ENCODE assay signal across 8 mouse cellular contexts in genomic region chr2:103062865-103063264, GRCm38 (mm10). TPM values are rescaled to one million over a fixed set of nuclear protein-coding genes. Genes with fewer than 3 reads are reported as not detected.
A peak's percentile ranks its signal among the peaks of the same experiment; 100 is the strongest.
DNase-seq lines count a peak whose midpoint lies in the region; ATAC-seq and TF ChIP-seq lines count a peak whose summit lies in the region.

No protein-coding gene starts in this region.

- 38% methylated on average over 3 of the region's 3 CpGs for whole genome bisulfite sequencing in limb, embryonic 11.5 days
- 48% methylated on average over 3 of the region's 3 CpGs for WGBS in limb, embryonic 10.5 days
- WGBS in midbrain, embryonic 13.5 days, result 34% methylated on average over 3 of the region's 3 CpGs

- peak; percentile 39 to 82 (median 50) for TF ChIP-seq CTCF in MEL (IDR thresholded peaks at IDR 0.05 in 2 of 3, conservative IDR thresholded peaks at IDR 0.05 in 1 of 3; ENCODE audit: control insufficient read depth in 1 of 3, insufficient read depth in 1 of 3, low read depth in 2 of 3, low read length in 3 of 3, poor library complexity in 1 of 3, severe bottlenecking in 1 of 3)

- peaks cover 39% of the 10 kb centered on the region for H3K79me2 ChIP-seq in MEL (ENCODE audit: control insufficient read depth, insufficient read depth, low read length, poor library complexity)

- H3K36me3 ChIP-seq in limb, embryonic 11.5 days (ENCODE audit: control insufficient read depth, insufficient read depth, low read length), result no peaks in the 10 kb centered on the region
- H3K36me3 ChIP-seq in limb, embryonic 10.5 days, result no peaks in the 10 kb centered on the region
- peaks cover 0 to 14% of the 10 kb centered on the region in 2 experiments; a peak in 2 of 4 replicates for H3K36me3 ChIP-seq in MEL (ENCODE audit: control insufficient read depth in 1 of 2, insufficient read depth in 2 of 2, low read length in 2 of 2)
- no peaks in the 10 kb centered on the region for H3K36me3 ChIP-seq in midbrain, embryonic 13.5 days

- ATAC-seq in limb, embryonic 11.5 days (ENCODE audit: insufficient number of reproducible peaks, low FRiP score, low TSS enrichment, low read depth), result no peak
- ATAC-seq in midbrain, embryonic 13.5 days, result peak; percentile 75; the same call in 1 of the 2 replicates

- no peak for TF ChIP-seq EP300 in MEL (IDR thresholded peaks at IDR 0.05; ENCODE audit: low read depth in 1 of 2, low read length in 2 of 2)

- no peak for TF ChIP-seq POLR2A in MEL (IDR thresholded peaks at IDR 0.05; ENCODE audit: control insufficient read depth in 1 of 2, insufficient read depth in 1 of 2, low read depth in 1 of 2, low read length in 2 of 2, poor library complexity in 1 of 2)

- H3K4me1 ChIP-seq in limb, embryonic 11.5 days (ENCODE audit: control insufficient read depth, insufficient read depth, low read length), result no peaks in the 10 kb centered on the region
- peaks cover 11% of the 10 kb centered on the region for H3K4me1 ChIP-seq in limb, embryonic 10.5 days
- H3K4me1 ChIP-seq in MEL (ENCODE audit: control insufficient read depth in 1 of 2, insufficient read depth in 2 of 2, low read length in 2 of 2), result peaks cover 0 to 5% of the 10 kb centered on the region in 2 experiments; a peak in 2 of 4 replicates
- peaks cover 12% of the 10 kb centered on the region for H3K4me1 ChIP-seq in midbrain, embryonic 13.5 days (replicated peaks)

- H3K4me2 ChIP-seq in limb, embryonic 11.5 days (ENCODE audit: low read depth, severe bottlenecking), result no peak overlapping the region
- no peak overlapping the region for H3K4me2 ChIP-seq in midbrain, embryonic 13.5 days (replicated peaks)

- no peaks in the 10 kb centered on the region for H3K27me3 ChIP-seq in limb, embryonic 11.5 days (ENCODE audit: control insufficient read depth, insufficient read depth, low read length)
- no peaks in the 10 kb centered on the region for H3K27me3 ChIP-seq in limb, embryonic 10.5 days (ENCODE audit: low read depth, poor library complexity, severe bottlenecking)
- H3K27me3 ChIP-seq in MEL (ENCODE audit: control insufficient read depth in 1 of 2, insufficient read depth in 2 of 2, low read length in 2 of 2), result no peaks in the 10 kb centered on the region
- no peaks in the 10 kb centered on the region for H3K27me3 ChIP-seq in midbrain, embryonic 13.5 days

- DNase-seq in limb, embryonic 11.5 days (ENCODE audit: low spot score), result peak; percentile 60
- no peak for DNase-seq in limb, embryonic 10.5 days (ENCODE audit: low spot score)
- peak; percentile 76 for DNase-seq in MEL (ENCODE audit: low read depth, low spot score)
- peak; percentile 45 for DNase-seq in c-Kit-positive CD71-positive TER-119-positive erythroid progenitor cells, embryonic 14.5 days (ENCODE audit: low spot score)
- peak; percentile 53 for DNase-seq in forelimb bud, embryonic 11.5 days (ENCODE audit: low read depth, low spot score)
- DNase-seq in kidney, postnatal 10 days, result peak; percentile 66
- no peak for DNase-seq in right cerebral cortex, postnatal 14 days

- H3K9ac ChIP-seq in limb, embryonic 11.5 days (ENCODE audit: low read length), result no peak overlapping the region
- H3K9ac ChIP-seq in MEL (ENCODE audit: control insufficient read depth, low read depth, low read length, poor library complexity, severe bottlenecking), result no peak overlapping the region
- 0 out of 2 replicates have a peak overlapping the region, but pooled peaks have one; percentile 14 for H3K9ac ChIP-seq in midbrain, embryonic 13.5 days (replicated peaks)

- H3K9me3 ChIP-seq in limb, embryonic 11.5 days (ENCODE audit: control insufficient read depth, low read length), result no peaks in the 10 kb centered on the region
- H3K9me3 ChIP-seq in limb, embryonic 10.5 days (replicated peaks), result no peaks in the 10 kb centered on the region
- no peaks in the 10 kb centered on the region for H3K9me3 ChIP-seq in MEL (replicated peaks; ENCODE audit: insufficient read depth, low read length)
- no peaks in the 10 kb centered on the region for H3K9me3 ChIP-seq in midbrain, embryonic 13.5 days

- no peak overlapping the region for H3K4me3 ChIP-seq in limb, embryonic 11.5 days (ENCODE audit: low read depth, low read length)
- no peak overlapping the region for H3K4me3 ChIP-seq in limb, embryonic 10.5 days
- no peak overlapping the region for H3K4me3 ChIP-seq in MEL (ENCODE audit: control insufficient read depth in 1 of 2, insufficient read depth in 1 of 2, low read depth in 2 of 2, low read length in 2 of 2)
- H3K4me3 ChIP-seq in midbrain, embryonic 13.5 days (replicated peaks), result no peak overlapping the region

- H3K27ac ChIP-seq in limb, embryonic 11.5 days (replicated peaks; ENCODE audit: low read depth, low read length), result no peak overlapping the region
- H3K27ac ChIP-seq in limb, embryonic 10.5 days, result no peak overlapping the region
- H3K27ac ChIP-seq in MEL (ENCODE audit: control insufficient read depth, low read depth, low read length), result no peak overlapping the region
- H3K27ac ChIP-seq in midbrain, embryonic 13.5 days, result peak overlapping the region; percentile 35; the same call in 1 of the 2 replicates

- peak; percentile 72 for TF ChIP-seq RAD21 in MEL (IDR thresholded peaks at IDR 0.05; ENCODE audit: low read depth, low read length)

TF ChIP-seq in MEL, 35 proteins besides CTCF, POLR2A, EP300 and RAD21:
- TF ChIP-seq POLR2AphosphoS2 (IDR thresholded peaks at IDR 0.05; ENCODE audit: low read length) (no peak), CHD2 (IDR thresholded peaks at IDR 0.05; ENCODE audit: low read length) (no peak), GATA1 (IDR thresholded peaks at IDR 0.05; ENCODE audit: low read depth, low read length) (peak; percentile 24; the same call in 1 of the 2 replicates), NELFE (IDR thresholded peaks at IDR 0.05; ENCODE audit: low read depth, low read length) (no peak), ZC3H11A (IDR thresholded peaks at IDR 0.05; ENCODE audit: low read depth, low read length) (peak; percentile 69), E2F4 (IDR thresholded peaks at IDR 0.05; ENCODE audit: borderline replicate concordance, low read depth, low read length) (no peak), TCF12 (IDR thresholded peaks at IDR 0.05; ENCODE audit: low read depth, low read length) (peak; percentile 19; the same call in 1 of the 2 replicates), BHLHE40 (IDR thresholded peaks at IDR 0.05; ENCODE audit: borderline replicate concordance, low read depth, low read length) (0 out of 2 replicates have a peak, but pooled peaks have one; percentile 24), MAX (IDR thresholded peaks at IDR 0.05; ENCODE audit: low read length) (no peak), MXI1 (IDR thresholded peaks at IDR 0.05; ENCODE audit: low read depth, low read length) (0 out of 2 replicates have a peak, but pooled peaks have one; percentile 26), SMC3 (IDR thresholded peaks at IDR 0.05; ENCODE audit: low read depth, low read length) (peak; percentile 77), USF1 (IDR thresholded peaks at IDR 0.05; ENCODE audit: low read depth, low read length) (no peak; the same call in 1 of the 2 replicates), MYB (IDR thresholded peaks at IDR 0.05; ENCODE audit: low read depth, low read length) (no peak), GABPA (IDR thresholded peaks at IDR 0.05; ENCODE audit: low read depth, low read length) (no peak), ELF1 (IDR thresholded peaks at IDR 0.05; ENCODE audit: low read depth, low read length) (0 out of 2 replicates have a peak, but pooled peaks have one; percentile 58), UBTF (IDR thresholded peaks at IDR 0.05; ENCODE audit: borderline replicate concordance, insufficient read depth, low read depth, low read length) (no peak)

RNA-seq across cellular contexts. Expression of gene Pdhx, which starts 10.4 kb away (rescaled TPM):
- polyA plus RNA-seq in limb, embryonic 11.5 days (2014; fragmentation: Nextera tagmentation; extraction: Ambion mirVana), result 43.3 and 46.1 TPM in 2 replicates
- polyA plus RNA-seq in limb, embryonic 10.5 days (2016; fragmentation: Nextera tagmentation; extraction: Ambion mirVana), result 39.9 and 41.0 TPM in 2 replicates
- total RNA-seq in MEL (2012; rRNA removed), result 48.4 and 50.0 TPM in 2 replicates
- 10 to 100 TPM in 1 of 2 experiments, not detected in 1; 73.3 TPM for polyA plus RNA-seq in MEL (2012; ENCODE audit: insufficient read depth in 1 of 2, insufficient read length in 2 of 2, low read depth in 1 of 2, low replicate concordance in 2 of 2, missing spikeins in 1 of 2)
- polyA plus RNA-seq in midbrain, embryonic 13.5 days (2015; fragmentation: Nextera tagmentation; extraction: Ambion mirVana), result 61.7 and 65.7 TPM in 2 replicates

RNA-seq across cellular contexts. Expression of gene Apip, which starts 10.6 kb away (rescaled TPM):
- 78.4 and 78.5 TPM in 2 replicates for polyA plus RNA-seq in limb, embryonic 11.5 days (2014; fragmentation: Nextera tagmentation; extraction: Ambion mirVana)
- polyA plus RNA-seq in limb, embryonic 10.5 days (2016; fragmentation: Nextera tagmentation; extraction: Ambion mirVana), result 73.4 and 79.6 TPM in 2 replicates
- total RNA-seq in MEL (2012; rRNA removed), result 31.4 and 34.6 TPM in 2 replicates
- 10 to 100 TPM in 1 of 2 experiments, not detected in 1; 39.7 TPM for polyA plus RNA-seq in MEL (2012; ENCODE audit: insufficient read depth in 1 of 2, insufficient read length in 2 of 2, low read depth in 1 of 2, low replicate concordance in 2 of 2, missing spikeins in 1 of 2)
- 45.2 and 48.3 TPM in 2 replicates for polyA plus RNA-seq in midbrain, embryonic 13.5 days (2015; fragmentation: Nextera tagmentation; extraction: Ambion mirVana)

Comparison
In these comparisons a context has a peak if more than half of its experiments do, and no peak if none do; other contexts are left out.
1. DNase-seq: peak in limb, embryonic 11.5 days (single experiment), MEL (single experiment), c-Kit-positive CD71-positive TER-119-positive erythroid progenitor cells, embryonic 14.5 days (single experiment), forelimb bud, embryonic 11.5 days (single experiment) and kidney, postnatal 10 days (single experiment); none in limb, embryonic 10.5 days (single experiment) and right cerebral cortex, postnatal 14 days (single experiment).